Mouse (Mus musculus): ENCODE measurements around the gene Limch1. TPM values are rescaled to one million over a fixed set of nuclear protein-coding genes. Genes with fewer than 3 reads are reported as not detected.

The Limch1 gene
- polyA plus RNA-seq, 1 experiment from 2014 or later, result 16.1 TPM

GRCm38 (mm10) chr5:66715498-66715931 is 30.1 kb upstream of the Limch1 start:
- no peak overlapping the region for H3K9ac ChIP-seq (ENCODE audit: low read length)
- no peaks in the 10 kb centered on the region for H3K36me3 ChIP-seq (ENCODE audit: control insufficient read depth, insufficient read depth, low read length)
- H3K4me3 ChIP-seq (ENCODE audit: low read depth, low read length), result no peak overlapping the region
- no peak overlapping the region for H3K27ac ChIP-seq (ENCODE audit: low read depth)
- DNase-seq (ENCODE audit: low spot score) (no peak), ATAC-seq (replicated peaks; ENCODE audit: low FRiP score, low TSS enrichment, low read depth) (no peak)
- no peaks in the 10 kb centered on the region for H3K9me3 ChIP-seq (ENCODE audit: control insufficient read depth, low read length)
- 73% methylated on average over 4 of the region's 4 CpGs for WGBS
- no peaks in the 10 kb centered on the region for H3K27me3 ChIP-seq (replicated peaks; ENCODE audit: control insufficient read depth, insufficient read depth, low read length)
- H3K4me1 ChIP-seq (replicated peaks; ENCODE audit: control insufficient read depth, insufficient read depth, low read length), result 0 out of 2 replicates have a peak, but pooled peaks cover 5% of the 10 kb centered on the region
- no peak overlapping the region for H3K4me2 ChIP-seq (ENCODE audit: low read length)

- H3K27ac ChIP-seq (ENCODE audit: low read depth), result no peak overlapping the region
- no peaks in the 10 kb centered on the region for H3K36me3 ChIP-seq (ENCODE audit: control insufficient read depth, insufficient read depth, low read length)
- H3K4me3 ChIP-seq (ENCODE audit: low read depth, low read length), result no peak overlapping the region
- H3K27me3 ChIP-seq (replicated peaks; ENCODE audit: control insufficient read depth, insufficient read depth, low read length), result no peaks in the 10 kb centered on the region
- WGBS, result 57% methylated on average over 4 of the region's 4 CpGs
- H3K4me1 ChIP-seq (replicated peaks; ENCODE audit: control insufficient read depth, insufficient read depth, low read length), result 0 out of 2 replicates have a peak, but pooled peaks cover 1% of the 10 kb centered on the region
- H3K4me2 ChIP-seq (ENCODE audit: low read length), result no peak overlapping the region
- no peak for DNase-seq (ENCODE audit: low spot score)
- H3K9ac ChIP-seq (ENCODE audit: low read length), result no peak overlapping the region
- no peak for ATAC-seq (replicated peaks; ENCODE audit: low FRiP score, low TSS enrichment, low read depth)
- H3K9me3 ChIP-seq (ENCODE audit: control insufficient read depth, low read length), result no peaks in the 10 kb centered on the region
Observed at GRCm38 (mm10) chr5:66717931-66718330, 27.7 kb upstream of the Limch1 start.

- WGBS, result 54% methylated on average over 3 of the region's 3 CpGs
Observed at GRCm38 (mm10) chr5:66718413-66718812, 27.2 kb upstream of the Limch1 start.

GRCm38 (mm10) chr5:66718880-66719279 is 26.7 kb upstream of the Limch1 start:
- DNase-seq (ENCODE audit: low spot score) (no peak), ATAC-seq (replicated peaks; ENCODE audit: low FRiP score, low TSS enrichment, low read depth) (no peak)
- Histone ChIP-seq H3K4me3 (ENCODE audit: low read depth, low read length) (no peak overlapping the region), H3K9ac (ENCODE audit: low read length) (no peak overlapping the region), H3K9me3 (ENCODE audit: control insufficient read depth, low read length) (no peaks in the 10 kb centered on the region), H3K4me2 (ENCODE audit: low read length) (no peak overlapping the region), H3K27ac (ENCODE audit: low read depth) (no peak overlapping the region), H3K36me3 (ENCODE audit: control insufficient read depth, insufficient read depth, low read length) (no peaks in the 10 kb centered on the region), H3K27me3 (replicated peaks; ENCODE audit: control insufficient read depth, insufficient read depth, low read length) (no peaks in the 10 kb centered on the region), H3K4me1 (replicated peaks; ENCODE audit: control insufficient read depth, insufficient read depth, low read length) (peaks cover 4% of the 10 kb centered on the region)
- WGBS, result 67% methylated on average over 7 of the region's 7 CpGs

More at GRCm38 (mm10) chr5:66718413-66718812, 27.2 kb upstream of the Limch1 start:
- no peak for ATAC-seq (replicated peaks; ENCODE audit: low FRiP score, low TSS enrichment, low read depth)
- Histone ChIP-seq H3K4me2 (ENCODE audit: low read length) (no peak overlapping the region), H3K27me3 (replicated peaks; ENCODE audit: control insufficient read depth, insufficient read depth, low read length) (no peaks in the 10 kb centered on the region), H3K4me1 (replicated peaks; ENCODE audit: control insufficient read depth, insufficient read depth, low read length) (peaks cover 3% of the 10 kb centered on the region; the same call in 1 of the 2 replicates), H3K27ac (ENCODE audit: low read depth) (no peak overlapping the region), H3K36me3 (ENCODE audit: control insufficient read depth, insufficient read depth, low read length) (no peaks in the 10 kb centered on the region), H3K9ac (ENCODE audit: low read length) (no peak overlapping the region), H3K9me3 (ENCODE audit: control insufficient read depth, low read length) (no peaks in the 10 kb centered on the region), H3K4me3 (ENCODE audit: low read depth, low read length) (no peak overlapping the region)
- DNase-seq (ENCODE audit: low spot score), result no peak

- no peak overlapping the region for H3K9ac ChIP-seq (ENCODE audit: low read length)
Observed at GRCm38 (mm10) chr5:66720921-66721320, 24.7 kb upstream of the Limch1 start.

GRCm38 (mm10) chr5:66722586-66722985 is 23.0 kb upstream of the Limch1 start:
- H3K4me1 ChIP-seq (replicated peaks; ENCODE audit: control insufficient read depth, insufficient read depth, low read length), result peaks cover 4% of the 10 kb centered on the region
- DNase-seq (ENCODE audit: low spot score) (no peak), ATAC-seq (replicated peaks; ENCODE audit: low FRiP score, low TSS enrichment, low read depth) (no peak)
- no peaks in the 10 kb centered on the region for H3K9me3 ChIP-seq (ENCODE audit: control insufficient read depth, low read length)
- H3K27ac ChIP-seq (ENCODE audit: low read depth), result no peak overlapping the region
- 67% methylated on average over 9 of the region's 9 CpGs for WGBS
- no peak overlapping the region for H3K4me3 ChIP-seq (ENCODE audit: low read depth, low read length)
- no peaks in the 10 kb centered on the region for H3K27me3 ChIP-seq (replicated peaks; ENCODE audit: control insufficient read depth, insufficient read depth, low read length)
- no peak overlapping the region for H3K4me2 ChIP-seq (ENCODE audit: low read length)
- H3K36me3 ChIP-seq (ENCODE audit: control insufficient read depth, insufficient read depth, low read length), result no peaks in the 10 kb centered on the region
- H3K9ac ChIP-seq (ENCODE audit: low read length), result no peak overlapping the region

More at GRCm38 (mm10) chr5:66720921-66721320, 24.7 kb upstream of the Limch1 start:
- Histone ChIP-seq H3K4me1 (replicated peaks; ENCODE audit: control insufficient read depth, insufficient read depth, low read length) (peaks cover 4% of the 10 kb centered on the region), H3K9me3 (ENCODE audit: control insufficient read depth, low read length) (no peaks in the 10 kb centered on the region), H3K4me2 (ENCODE audit: low read length) (no peak overlapping the region), H3K4me3 (ENCODE audit: low read depth, low read length) (no peak overlapping the region), H3K27me3 (replicated peaks; ENCODE audit: control insufficient read depth, insufficient read depth, low read length) (no peaks in the 10 kb centered on the region), H3K36me3 (ENCODE audit: control insufficient read depth, insufficient read depth, low read length) (no peaks in the 10 kb centered on the region), H3K27ac (ENCODE audit: low read depth) (no peak overlapping the region)
- WGBS, result 49% methylated on average over 5 of the region's 5 CpGs
- no peak for ATAC-seq (replicated peaks; ENCODE audit: low FRiP score, low TSS enrichment, low read depth)
- no peak for DNase-seq (ENCODE audit: low spot score)

- Histone ChIP-seq H3K27me3 (replicated peaks; ENCODE audit: control insufficient read depth, insufficient read depth, low read length) (no peaks in the 10 kb centered on the region), H3K9me3 (ENCODE audit: control insufficient read depth, low read length) (no peaks in the 10 kb centered on the region), H3K36me3 (ENCODE audit: control insufficient read depth, insufficient read depth, low read length) (no peaks in the 10 kb centered on the region), H3K4me1 (replicated peaks; ENCODE audit: control insufficient read depth, insufficient read depth, low read length) (peaks cover 4% of the 10 kb centered on the region), H3K27ac (ENCODE audit: low read depth) (no peak overlapping the region), H3K4me3 (ENCODE audit: low read depth, low read length) (no peak overlapping the region), H3K9ac (ENCODE audit: low read length) (no peak overlapping the region), H3K4me2 (ENCODE audit: low read length) (no peak overlapping the region)
- WGBS, result 45% methylated on average over 4 of the region's 4 CpGs
- DNase-seq (ENCODE audit: low spot score) (no peak), ATAC-seq (replicated peaks; ENCODE audit: low FRiP score, low TSS enrichment, low read depth) (no peak)
Observed at GRCm38 (mm10) chr5:66723037-66723436, 22.6 kb upstream of the Limch1 start.

- Histone ChIP-seq H3K9me3 (ENCODE audit: control insufficient read depth, low read length) (no peaks in the 10 kb centered on the region), H3K9ac (ENCODE audit: low read length) (no peak overlapping the region), H3K4me1 (replicated peaks; ENCODE audit: control insufficient read depth, insufficient read depth, low read length) (peaks cover 4% of the 10 kb centered on the region), H3K27me3 (replicated peaks; ENCODE audit: control insufficient read depth, insufficient read depth, low read length) (no peaks in the 10 kb centered on the region), H3K4me3 (ENCODE audit: low read depth, low read length) (no peak overlapping the region), H3K27ac (ENCODE audit: low read depth) (no peak overlapping the region), H3K4me2 (ENCODE audit: low read length) (no peak overlapping the region), H3K36me3 (ENCODE audit: control insufficient read depth, insufficient read depth, low read length) (no peaks in the 10 kb centered on the region)
- ATAC-seq (replicated peaks; ENCODE audit: low FRiP score, low TSS enrichment, low read depth) (no peak), DNase-seq (ENCODE audit: low spot score) (no peak)
- WGBS, result 49% methylated on average over 3 of the region's 3 CpGs
Observed at GRCm38 (mm10) chr5:66723626-66724025, 22.0 kb upstream of the Limch1 start.

GRCm38 (mm10) chr5:66729306-66729705 is 16.3 kb upstream of the Limch1 start:
- 91% methylated on average over 4 of the region's 4 CpGs for WGBS
- no peak overlapping the region for H3K4me3 ChIP-seq (ENCODE audit: low read depth, low read length)
- no peaks in the 10 kb centered on the region for H3K36me3 ChIP-seq (ENCODE audit: control insufficient read depth, insufficient read depth, low read length)
- H3K27ac ChIP-seq (ENCODE audit: low read depth), result no peak overlapping the region
- DNase-seq (ENCODE audit: low spot score) (no peak), ATAC-seq (replicated peaks; ENCODE audit: low FRiP score, low TSS enrichment, low read depth) (no peak)
- no peaks in the 10 kb centered on the region for H3K9me3 ChIP-seq (ENCODE audit: control insufficient read depth, low read length)
- no peak overlapping the region for H3K9ac ChIP-seq (ENCODE audit: low read length)
- H3K27me3 ChIP-seq (replicated peaks; ENCODE audit: control insufficient read depth, insufficient read depth, low read length), result no peaks in the 10 kb centered on the region
- H3K4me2 ChIP-seq (ENCODE audit: low read length), result no peak overlapping the region
- H3K4me1 ChIP-seq (replicated peaks; ENCODE audit: control insufficient read depth, insufficient read depth, low read length), result no peaks in the 10 kb centered on the region; the same call in 1 of the 2 replicates
